Mouse (Mus musculus) liver, postnatal 0 days (tissue): Measurements from ENCODE around the gene Ankrd55.

Source experiments
- CTCF ChIP-seq: sonication (generic); IDR thresholded peaks from 2 replicates; pipeline ENCODE4 v1.5.1; 2016; ENCODE audit warnings: antibody characterized with exemption, low read depth
- EP300 ChIP-seq: IDR thresholded peaks from 2 replicates; pipeline ENCODE4 v1.6.1; 2016; ENCODE audit warnings: antibody characterized with exemption, low read depth, mild to moderate bottlenecking

- TF ChIP-seq CTCF (no peak), EP300 (no peak)
These were observed 102.0 kb downstream of the Ankrd55 start for GRCm38 (mm10) chr13:112390206-112390605.
